Mouse (Mus musculus) neural tube, embryonic 15.5 days (tissue): ENCODE measurements around the gene Plbd1. TPM values are rescaled to one million over a fixed set of nuclear protein-coding genes. Genes with fewer than 3 reads are reported as not detected.

Source experiments
- ATAC-seq: fragments of 200-750 bp; cut with Nextera tagmentation; 2 replicates; pipeline ENCODE4 v1.8.0; 2017; ENCODE audit warnings: mild to moderate bottlenecking, moderate TSS enrichment, moderate library complexity; ENCODE audit not compliant: low FRiP score
- H3K27ac ChIP-seq: fragments of 300-500 bp; sonication (generic); replicated peaks from 2 replicates; pipeline ENCODE4 v1.5.1; 2015; ENCODE audit warnings: mild to moderate bottlenecking, inconsistent platforms
- H3K27me3 ChIP-seq: fragments of 300-500 bp; sonication (generic); replicated peaks from 2 replicates; pipeline ENCODE4 v1.6.1; 2015; ENCODE audit warnings: inconsistent platforms
- H3K36me3 ChIP-seq: fragments of 300-500 bp; sonication (generic); 2 replicates; pipeline ENCODE4 v1.6.1; 2015; ENCODE audit warnings: inconsistent platforms
- H3K4me1 ChIP-seq: fragments of 300-500 bp; sonication (generic); 2 replicates; pipeline ENCODE4 v1.6.1; 2015; ENCODE audit warnings: inconsistent platforms
- H3K4me2 ChIP-seq: fragments of 300-500 bp; sonication (generic); 2 replicates; pipeline ENCODE4 v1.6.1; 2015; ENCODE audit warnings: inconsistent platforms, mild to moderate bottlenecking, moderate library complexity
- H3K4me3 ChIP-seq: fragments of 300-500 bp; sonication (generic); replicated peaks from 2 replicates; pipeline ENCODE4 v1.5.1; 2015; ENCODE audit warnings: mild to moderate bottlenecking, inconsistent platforms
- H3K9ac ChIP-seq: fragments of 300-500 bp; sonication (generic); replicated peaks from 2 replicates; pipeline ENCODE4 v1.6.1; 2015; ENCODE audit warnings: mild to moderate bottlenecking, inconsistent platforms
- H3K9me3 ChIP-seq: fragments of 300-500 bp; sonication (generic); replicated peaks from 2 replicates; pipeline ENCODE4 v1.6.1; 2016; ENCODE audit warnings: inconsistent platforms
- WGBS: fragments of 180-500 bp; shearing (Covaris S2); methylation state at CpG from one replicate; pipeline ENCODE4 v1.1.7; 2015; ENCODE audit warnings: mixed read lengths; 5-methylcytosine and 5-hydroxymethylcytosine counted together
- polyA plus RNA-seq: library from polyadenylated mRNA; unstranded; fragments of >200 nt; fragmentation: Nextera tagmentation; extraction: Ambion mirVana; gene quantifications from 2 replicates; pipeline ENCODE4 v1.2.1, GENCODE M21; 2015

The Plbd1 gene
- polyA plus RNA-seq, 1 experiment from 2014 or later = 0.72 TPM

DNA sequence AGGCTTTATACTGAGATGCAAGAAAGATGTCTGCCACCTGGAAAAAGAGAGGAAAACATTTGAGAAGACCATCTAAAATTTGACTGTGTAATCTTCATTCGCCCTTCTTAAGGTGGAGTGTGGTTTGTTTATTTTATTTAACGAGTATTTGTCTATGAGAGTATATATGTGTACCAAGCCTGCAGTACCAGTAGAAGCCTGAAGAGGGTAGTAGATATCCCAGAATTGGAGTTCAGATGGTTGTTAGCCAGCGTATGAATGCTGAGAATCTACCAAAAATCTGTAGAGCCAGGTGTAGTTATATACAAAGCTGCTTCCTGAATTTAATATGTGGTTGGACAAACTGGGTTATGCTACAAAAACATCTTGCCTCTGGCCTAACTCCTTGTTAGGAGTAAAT lies 49.4 kb downstream of the Plbd1 start:
- Histone ChIP-seq H3K27ac (no peak overlapping the region), H3K4me1 (no peaks in the 10 kb centered on the region), H3K4me2 (no peak overlapping the region), H3K36me3 (peaks cover 41% of the 10 kb centered on the region), H3K9ac (no peak overlapping the region), H3K27me3 (no peaks in the 10 kb centered on the region), H3K9me3 (no peaks in the 10 kb centered on the region), H3K4me3 (no peak overlapping the region)
- ATAC-seq = no peak
- 97% methylated on average over 3 of the region's 3 CpGs for WGBS

DNA sequence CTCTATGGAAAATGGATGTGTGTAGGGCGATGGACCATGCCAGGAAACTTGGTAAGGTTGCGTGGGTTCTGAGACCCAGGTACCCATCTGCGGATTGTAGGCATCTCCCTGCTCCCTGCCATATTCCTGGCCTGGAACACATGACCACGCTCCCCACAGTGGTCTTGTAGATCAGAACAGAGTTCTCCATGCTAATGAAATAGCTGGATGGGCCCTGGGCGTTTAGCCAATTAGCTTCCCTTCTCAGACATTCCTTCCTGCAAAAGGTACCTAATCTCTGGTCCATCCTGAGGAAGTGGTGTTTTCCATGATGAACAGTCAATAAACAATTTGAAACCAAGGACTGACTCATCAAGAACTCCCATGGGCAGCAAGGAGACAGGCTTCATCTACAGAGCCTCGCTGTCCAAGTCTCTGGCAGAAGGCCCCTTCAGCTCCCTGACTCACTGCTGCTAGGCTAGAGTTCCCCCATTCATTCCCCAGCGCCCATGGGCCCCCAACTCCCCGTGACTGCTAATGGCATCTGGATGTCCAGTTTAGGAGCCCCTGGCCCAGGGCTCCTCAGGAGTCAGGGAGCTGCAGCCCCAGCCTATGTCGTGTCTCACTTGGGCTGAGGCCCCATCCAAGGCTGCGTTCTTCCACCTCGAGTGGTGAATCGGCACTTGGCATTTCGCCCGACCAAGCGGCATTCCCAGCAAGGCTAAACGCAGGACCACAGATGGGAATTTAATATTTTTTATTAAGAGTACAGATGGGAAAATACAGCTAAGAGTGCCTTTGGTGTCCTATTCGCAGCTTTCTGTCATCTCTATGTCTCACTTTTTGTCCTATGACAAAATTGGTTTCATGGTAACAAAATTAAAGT lies 50.1 kb downstream of the Plbd1 start:
- Histone ChIP-seq H3K9me3 (no peaks in the 10 kb centered on the region), H3K4me3 (no peak overlapping the region), H3K9ac (no peak overlapping the region), H3K27me3 (no peaks in the 10 kb centered on the region), H3K36me3 (peaks cover 47% of the 10 kb centered on the region), H3K27ac (no peak overlapping the region), H3K4me2 (no peak overlapping the region), H3K4me1 (no peaks in the 10 kb centered on the region)
- ATAC-seq = 0 out of 2 replicates have a peak, but pooled peaks have one; percentile 31
- WGBS = 94% methylated on average over 17 of the region's 17 CpGs

DNA sequence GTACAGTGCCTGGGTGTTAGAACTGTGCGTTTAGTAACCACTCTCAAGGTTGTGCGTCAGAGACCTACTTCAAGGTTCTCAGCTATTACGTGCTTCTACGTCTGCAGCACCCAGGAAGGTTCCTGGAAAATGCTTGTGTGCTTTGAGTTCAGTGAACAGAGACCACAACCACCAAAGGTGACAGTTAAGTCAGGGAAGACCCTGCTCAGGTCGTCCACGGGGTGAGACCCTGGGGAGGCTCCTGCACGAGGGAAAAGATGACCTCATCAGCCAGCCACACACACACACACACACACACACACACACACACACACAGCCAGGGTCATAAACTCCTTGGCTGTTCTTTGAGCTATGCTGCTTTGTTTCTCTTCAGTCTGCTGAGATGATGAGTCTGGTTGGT lies 59.1 kb downstream of the Plbd1 start:
- H3K4me1 ChIP-seq = no peaks in the 10 kb centered on the region
- no peak overlapping the region for H3K9ac ChIP-seq
- H3K36me3 ChIP-seq = peaks cover 82% of the 10 kb centered on the region
- ATAC-seq = no peak
- H3K9me3 ChIP-seq = no peaks in the 10 kb centered on the region
- no peak overlapping the region for H3K4me3 ChIP-seq
- H3K27me3 ChIP-seq = no peaks in the 10 kb centered on the region
- 79% methylated on average over 7 of the region's 7 CpGs for WGBS
- H3K27ac ChIP-seq = no peak overlapping the region
- no peak overlapping the region for H3K4me2 ChIP-seq

DNA sequence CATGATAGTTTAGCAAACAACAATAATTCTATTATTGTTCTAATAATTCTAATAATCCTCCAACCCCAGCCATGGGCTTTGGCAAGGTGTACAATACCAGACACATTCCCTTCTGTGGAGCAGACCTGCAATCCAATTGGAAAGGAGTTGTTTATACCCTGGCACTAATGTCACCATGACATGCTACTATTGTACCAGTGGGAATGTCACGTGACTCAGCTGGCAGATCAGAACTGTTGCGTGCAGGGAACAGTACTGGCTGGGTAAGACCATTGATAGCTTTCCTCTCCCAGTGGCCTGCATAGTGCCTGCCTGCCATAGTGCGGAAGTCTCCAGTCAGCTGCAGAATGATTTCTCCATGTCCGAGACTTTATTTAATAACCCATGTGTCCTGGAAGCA lies 67.2 kb downstream of the Plbd1 start:
- Histone ChIP-seq H3K27me3 (no peaks in the 10 kb centered on the region), H3K27ac (no peak overlapping the region), H3K4me1 (0 out of 2 replicates have a peak, but pooled peaks cover 4% of the 10 kb centered on the region), H3K9me3 (no peaks in the 10 kb centered on the region), H3K4me3 (no peak overlapping the region), H3K9ac (no peak overlapping the region), H3K4me2 (no peak overlapping the region), H3K36me3 (peaks cover 44% of the 10 kb centered on the region)
- ATAC-seq = no peak
- WGBS = 67% methylated on average over 4 of the region's 4 CpGs

DNA sequence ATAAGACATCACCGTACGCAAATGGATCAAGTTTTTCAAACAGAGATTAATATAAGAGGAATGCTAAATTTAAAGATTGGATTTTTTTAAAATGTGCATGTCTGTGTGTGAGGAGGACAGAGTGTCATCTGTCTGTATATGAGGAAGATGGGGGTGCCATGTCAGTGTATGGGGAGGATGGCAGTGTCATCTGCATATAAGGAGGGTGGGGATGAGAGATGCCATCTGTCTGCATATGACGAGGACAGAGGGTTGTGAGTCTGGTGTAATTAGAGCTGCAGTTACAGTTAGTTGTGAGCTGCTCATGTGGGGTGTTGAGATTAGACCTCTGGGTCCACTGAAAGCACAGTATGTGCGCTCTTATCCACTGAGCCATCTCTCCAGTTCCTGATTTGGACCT lies 71.0 kb downstream of the Plbd1 start:
- no peak overlapping the region for H3K4me2 ChIP-seq
- H3K9me3 ChIP-seq = no peaks in the 10 kb centered on the region
- H3K27ac ChIP-seq = no peak overlapping the region
- H3K9ac ChIP-seq = no peak overlapping the region
- peaks cover 47% of the 10 kb centered on the region for H3K36me3 ChIP-seq
- no peak overlapping the region for H3K4me3 ChIP-seq
- no peaks in the 10 kb centered on the region for H3K27me3 ChIP-seq
- 0 out of 2 replicates have a peak, but pooled peaks cover 4% of the 10 kb centered on the region for H3K4me1 ChIP-seq
- WGBS = 66% methylated on average over 4 of the region's 4 CpGs
- ATAC-seq = no peak

DNA sequence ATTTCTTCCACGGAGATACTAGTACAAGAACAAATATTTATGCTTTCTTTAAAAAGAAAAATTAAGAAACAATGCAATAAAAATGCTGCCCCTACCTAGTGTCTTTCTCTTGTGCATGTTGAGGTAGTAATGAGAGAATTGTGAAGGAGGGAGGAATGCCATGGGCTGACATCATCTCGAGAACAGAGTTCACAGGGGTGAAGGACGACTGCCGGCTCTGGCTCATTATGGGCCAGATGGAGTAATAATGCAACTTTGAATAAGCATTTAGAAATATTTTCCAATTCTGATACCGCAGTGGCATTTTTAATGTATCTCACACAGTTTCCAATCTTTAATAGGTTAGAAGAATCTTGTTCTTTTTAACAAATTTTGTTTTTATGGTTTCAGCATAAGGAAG lies 95.7 kb downstream of the Plbd1 start:
- Histone ChIP-seq H3K27me3 (no peaks in the 10 kb centered on the region), H3K36me3 (peaks cover 71% of the 10 kb centered on the region)
- 93% methylated on average over 5 of the region's 5 CpGs for WGBS

More for the DNA sequence above, 95.7 kb downstream of the Plbd1 start:
- Histone ChIP-seq H3K27ac (no peak overlapping the region), H3K4me1 (no peaks in the 10 kb centered on the region), H3K4me3 (no peak overlapping the region), H3K9me3 (peaks cover 6% of the 10 kb centered on the region), H3K4me2 (no peak overlapping the region), H3K9ac (no peak overlapping the region)
- no peak for ATAC-seq

Other genes with a start within 250 kb of the Plbd1 start
- 0.13 TPM in 1 of 2 replicates, not detected in the other for gene E330021D16Rik, start 246.4 kb downstream of the Plbd1 start, polyA plus RNA-seq
- gene Atf7ip, start 155.8 kb downstream of the Plbd1 start, polyA plus RNA-seq = 33.5 and 36.0 TPM in 2 replicates
- gene Gucy2c, start 119.8 kb upstream of the Plbd1 start, polyA plus RNA-seq = 0.23 and 5.5 TPM in 2 replicates
- gene Hist4h4, start 142.5 kb upstream of the Plbd1 start, polyA plus RNA-seq = 0.43 and 0.44 TPM in 2 replicates
- 106 and 119 TPM in 2 replicates for gene H2afj, start 146.3 kb upstream of the Plbd1 start, polyA plus RNA-seq
- gene BC049715, start 165.7 kb upstream of the Plbd1 start, polyA plus RNA-seq = 1.5 and 2.8 TPM in 2 replicates
- gene Wbp11, start 166.3 kb upstream of the Plbd1 start, polyA plus RNA-seq = 71.1 and 80.0 TPM in 2 replicates
- gene Smco3, start 173.5 kb upstream of the Plbd1 start, polyA plus RNA-seq = 2.5 and 3.0 TPM in 2 replicates
- gene Art4, start 195.8 kb upstream of the Plbd1 start, polyA plus RNA-seq = 0.23 and 2.3 TPM in 2 replicates
- 28.4 and 40.1 TPM in 2 replicates for gene Mgp, start 213.9 kb upstream of the Plbd1 start, polyA plus RNA-seq